In genomic region chr9:84070740-84071139, GRCm38 (mm10) we compare ENCODE assay signal across 24 mouse cellular contexts.
"Had no signal": no experiment of that assay in that cellular context is flagged by ENCODE, and none has a peak within 500 bp of the region (broad histone marks: within the 10 kb centered on the region; RNA-seq: fewer than 3 reads in every experiment).

No protein-coding gene starts in this region.

- H3K4me2 ChIP-seq: kidney, embryonic 15.5 days; limb, embryonic 13.5 days; liver, embryonic 12.5 days; liver, embryonic 15.5 days; lung, embryonic 15.5 days; neural tube, embryonic 12.5 days; neural tube, embryonic 15.5 days had no signal

- H3K9ac ChIP-seq: kidney, embryonic 15.5 days; limb, embryonic 13.5 days; liver, embryonic 12.5 days; liver, embryonic 15.5 days; lung, embryonic 15.5 days; neural tube, embryonic 12.5 days; neural tube, embryonic 15.5 days had no signal

- ATAC-seq: intestine, postnatal 0 days; liver, embryonic 12.5 days had no signal

- H3K27me3 ChIP-seq: kidney, embryonic 15.5 days; limb, embryonic 13.5 days; liver, embryonic 12.5 days; liver, embryonic 15.5 days; lung, embryonic 15.5 days; megakaryocyte, embryonic 14.5 days; neural tube, embryonic 12.5 days; neural tube, embryonic 15.5 days had no signal

- H3K4me1 ChIP-seq: liver, embryonic 12.5 days; liver, embryonic 15.5 days; lung, embryonic 15.5 days; megakaryocyte, embryonic 14.5 days; neural tube, embryonic 12.5 days; neural tube, embryonic 15.5 days had no signal

- H3K9me3 ChIP-seq: kidney, embryonic 15.5 days; limb, embryonic 13.5 days; liver, embryonic 12.5 days; liver, embryonic 15.5 days; lung, embryonic 15.5 days; neural tube, embryonic 12.5 days; neural tube, embryonic 15.5 days had no signal

- H3K36me3 ChIP-seq: kidney, embryonic 15.5 days; limb, embryonic 13.5 days; liver, embryonic 12.5 days; liver, embryonic 15.5 days; lung, embryonic 15.5 days; neural tube, embryonic 12.5 days; neural tube, embryonic 15.5 days had no signal

- H3K27ac ChIP-seq: kidney, embryonic 15.5 days; left cerebral cortex, adult 2 months; limb, embryonic 13.5 days; liver, embryonic 12.5 days; liver, embryonic 15.5 days; lung, embryonic 15.5 days; neural tube, embryonic 12.5 days; neural tube, embryonic 15.5 days; stomach, postnatal 0 days had no signal

- H3K4me3 ChIP-seq: kidney, embryonic 15.5 days; left cerebral cortex, adult 2 months; limb, embryonic 13.5 days; liver, embryonic 12.5 days; liver, embryonic 15.5 days; lung, embryonic 15.5 days; megakaryocyte, embryonic 14.5 days; neural tube, embryonic 12.5 days; neural tube, embryonic 15.5 days had no signal

- DNase-seq: kidney, adult 8-10 months; kidney, postnatal 10 days; kidney, postnatal 36 days; layer of hippocampus, postnatal 36 days; liver; lung, adult 18-20 months; lung, postnatal 10 days; lung, postnatal 36 days; right cerebral cortex, adult 18-20 months; right cerebral cortex, postnatal 14 days; right cerebral cortex, postnatal 4 days; thymus, adult 2 months; thymus, postnatal 25 days had no signal
